Mouse (Mus musculus) midbrain, postnatal 0 days (tissue): ENCODE data around the gene Gper1. TPM values are rescaled to one million over a fixed set of nuclear protein-coding genes. Genes with fewer than 3 reads are reported as not detected.
A peak's percentile ranks its signal among the peaks of the same experiment; 100 is the strongest.

Source experiments
- ATAC-seq: fragments of 200-750 bp; cut with Nextera tagmentation; 2 replicates; pipeline ENCODE4 v1.8.0; 2017; ENCODE audit warnings: moderate number of reproducible peaks, mild to moderate bottlenecking, moderate TSS enrichment, moderate library complexity; ENCODE audit not compliant: low FRiP score
- DNase-seq: peaks from one replicate; pipeline ENCODE4 v3.0.0-alpha.2; 2015; ENCODE audit warnings: low spot score
- H3K27ac ChIP-seq: fragments of 300-500 bp; sonication (generic); 2 replicates; pipeline ENCODE4 v1.5.1; 2014; ENCODE audit warnings: low read depth, mild to moderate bottlenecking, low read length, mixed read lengths
- H3K27me3 ChIP-seq: fragments of 300-500 bp; sonication (generic); 2 replicates; pipeline ENCODE4 v1.6.1; 2014; ENCODE audit warnings: low read length, control low read depth, mixed read lengths; ENCODE audit not compliant: insufficient read depth
- H3K36me3 ChIP-seq: fragments of 300-500 bp; sonication (generic); 2 replicates; pipeline ENCODE4 v1.6.1; 2014; ENCODE audit warnings: low read length, control low read depth, mixed read lengths; ENCODE audit not compliant: insufficient read depth
- H3K4me1 ChIP-seq: fragments of 300-500 bp; sonication (generic); 2 replicates; pipeline ENCODE4 v1.6.1; 2014; ENCODE audit warnings: mild to moderate bottlenecking, control low read depth, antibody characterized with exemption, low read length, mixed read lengths; ENCODE audit not compliant: insufficient read depth
- H3K4me2 ChIP-seq: fragments of 300-500 bp; sonication (generic); 2 replicates; pipeline ENCODE4 v1.6.1; 2014; ENCODE audit warnings: low read depth, mild to moderate bottlenecking, low read length, mixed read lengths; ENCODE audit not compliant: poor library complexity, severe bottlenecking
- H3K4me3 ChIP-seq: fragments of 300-500 bp; sonication (generic); 2 replicates; pipeline ENCODE4 v1.5.1; 2014; ENCODE audit warnings: low read depth, mild to moderate bottlenecking, low read length, moderate library complexity
- H3K9ac ChIP-seq: fragments of 300-500 bp; sonication (generic); replicated peaks from 2 replicates; pipeline ENCODE4 v1.6.1; 2014; ENCODE audit warnings: mild to moderate bottlenecking, low read length, moderate library complexity, mixed read lengths; ENCODE audit not compliant: poor library complexity, severe bottlenecking
- H3K9me3 ChIP-seq: fragments of 300-500 bp; sonication (generic); 2 replicates; pipeline ENCODE4 v1.6.1; 2016; ENCODE audit warnings: low read length, control low read depth
- CTCF ChIP-seq: IDR thresholded peaks from 2 replicates; pipeline ENCODE4 v1.5.1; 2016; ENCODE audit warnings: antibody characterized with exemption, mild to moderate bottlenecking
- WGBS: fragments of 180-500 bp; shearing (Covaris S2); extraction: QIAGEN DNeasy Blood & Tissue Kit; methylation state at CpG from one replicate; pipeline ENCODE4 v1.1.7; 2014; 5-methylcytosine and 5-hydroxymethylcytosine counted together
- polyA plus RNA-seq: library from polyadenylated mRNA; unstranded; fragments of >200 nt; fragmentation: Nextera tagmentation; extraction: Ambion mirVana; gene quantifications from 2 replicates; pipeline ENCODE4 v1.2.1, GENCODE M21; 2015
- total RNA-seq: library from RNA; depleted of rRNA; stranded (reverse); fragments of >200 nt; gene quantifications from 2 replicates; pipeline ENCODE4 v1.2.3, GENCODE M21; 2014

The Gper1 gene
- total and polyA plus RNA-seq, 2 experiments from 2014 or later, result 5.8 to 8.9 TPM

GRCm38 (mm10) chr5:139432333-139432732, 9.4 kb downstream of the Gper1 start:
- Histone ChIP-seq H3K9ac (no peak overlapping the region), H3K4me2 (no peak overlapping the region), H3K4me3 (no peak overlapping the region), H3K9me3 (no peaks in the 10 kb centered on the region), H3K27me3 (no peaks in the 10 kb centered on the region), H3K36me3 (no peaks in the 10 kb centered on the region), H3K4me1 (peaks cover 21% of the 10 kb centered on the region), H3K27ac (no peak overlapping the region; the same call in 1 of the 2 replicates)
- ATAC-seq, result no peak
- no peak for TF ChIP-seq CTCF
- 43% methylated on average over 6 of the region's 6 CpGs for WGBS
- no peak for DNase-seq

GRCm38 (mm10) chr5:139432747-139433508, 10.0 kb downstream of the Gper1 start:
- H3K4me2 ChIP-seq, result no peak overlapping the region
- no peaks in the 10 kb centered on the region for H3K9me3 ChIP-seq
- TF ChIP-seq CTCF, result no peak
- DNase-seq (no peak), ATAC-seq (no peak)
- no peak overlapping the region; the same call in 1 of the 2 replicates for H3K27ac ChIP-seq
- peaks cover 21% of the 10 kb centered on the region for H3K4me1 ChIP-seq
- H3K9ac ChIP-seq, result no peak overlapping the region
- H3K27me3 ChIP-seq, result no peaks in the 10 kb centered on the region
- WGBS, result 63% methylated on average over 7 of the region's 7 CpGs
- H3K4me3 ChIP-seq, result no peak overlapping the region
- no peaks in the 10 kb centered on the region for H3K36me3 ChIP-seq

- 79% methylated on average over 9 of the region's 9 CpGs for WGBS
- H3K27ac ChIP-seq, result peak overlapping the region; percentile 70
Observed at GRCm38 (mm10) chr5:139433842-139434568, 11.1 kb downstream of the Gper1 start.

GRCm38 (mm10) chr5:139434940-139435339, 12.0 kb downstream of the Gper1 start:
- peaks cover 17% of the 10 kb centered on the region for H3K4me1 ChIP-seq

More at GRCm38 (mm10) chr5:139433842-139434568, 11.1 kb downstream of the Gper1 start:
- ATAC-seq, result no peak
- no peaks in the 10 kb centered on the region for H3K36me3 ChIP-seq
- DNase-seq, result no peak
- H3K27me3 ChIP-seq, result no peaks in the 10 kb centered on the region
- no peak for TF ChIP-seq CTCF
- no peak overlapping the region for H3K4me2 ChIP-seq
- no peak overlapping the region for H3K4me3 ChIP-seq
- no peaks in the 10 kb centered on the region for H3K9me3 ChIP-seq
- no peak overlapping the region for H3K9ac ChIP-seq
- H3K4me1 ChIP-seq, result peaks cover 21% of the 10 kb centered on the region

GRCm38 (mm10) chr5:139437769-139438168, 14.8 kb downstream of the Gper1 start:
- Histone ChIP-seq H3K9ac (no peak overlapping the region), H3K27ac (no peak overlapping the region), H3K27me3 (no peaks in the 10 kb centered on the region), H3K4me3 (no peak overlapping the region), H3K4me2 (no peak overlapping the region), H3K9me3 (no peaks in the 10 kb centered on the region), H3K36me3 (no peaks in the 10 kb centered on the region), H3K4me1 (peaks cover 17% of the 10 kb centered on the region)
- 93% methylated on average over 4 of the region's 4 CpGs for WGBS
- ATAC-seq (no peak), DNase-seq (no peak)
- no peak for TF ChIP-seq CTCF

More at GRCm38 (mm10) chr5:139434940-139435339, 12.0 kb downstream of the Gper1 start:
- H3K27ac ChIP-seq, result peak overlapping the region; percentile 70
- DNase-seq (peak; percentile 81), ATAC-seq (peak; percentile 67)
- no peaks in the 10 kb centered on the region for H3K36me3 ChIP-seq
- H3K9ac ChIP-seq, result no peak overlapping the region
- no peak overlapping the region for H3K4me2 ChIP-seq
- H3K27me3 ChIP-seq, result no peaks in the 10 kb centered on the region
- TF ChIP-seq CTCF, result no peak
- no peak overlapping the region for H3K4me3 ChIP-seq
- no peaks in the 10 kb centered on the region for H3K9me3 ChIP-seq
- 18% methylated on average over 8 of the region's 8 CpGs for WGBS

GRCm38 (mm10) chr5:139438440-139438839, 15.5 kb downstream of the Gper1 start:
- WGBS, result 50% methylated on average over 12 of the region's 12 CpGs

More at GRCm38 (mm10) chr5:139438440-139438839, 15.5 kb downstream of the Gper1 start:
- H3K4me3 ChIP-seq, result no peak overlapping the region
- peaks cover 17% of the 10 kb centered on the region for H3K4me1 ChIP-seq
- DNase-seq (no peak), ATAC-seq (no peak)
- H3K9ac ChIP-seq, result no peak overlapping the region
- H3K27me3 ChIP-seq, result no peaks in the 10 kb centered on the region
- H3K4me2 ChIP-seq, result no peak overlapping the region
- H3K36me3 ChIP-seq, result no peaks in the 10 kb centered on the region
- no peak for TF ChIP-seq CTCF
- H3K27ac ChIP-seq, result no peak overlapping the region
- H3K9me3 ChIP-seq, result no peaks in the 10 kb centered on the region
